Mouse (Mus musculus) limb, embryonic 11.5 days (tissue): ENCODE results near the gene Il9r. TPM values are rescaled to one million over a fixed set of nuclear protein-coding genes. Genes with fewer than 3 reads are reported as not detected.

Experiments
- ATAC-seq: fragments of 200-750 bp; cut with Nextera tagmentation; 2 replicates; pipeline ENCODE4 v1.8.0; 2017; ENCODE audit warnings: low read depth; ENCODE audit not compliant: insufficient number of reproducible peaks, low FRiP score, low TSS enrichment
- DNase-seq: peaks from one replicate; pipeline ENCODE4 v3.0.0-alpha.2; 2015; ENCODE audit warnings: low spot score
- H3K27ac ChIP-seq: fragments of 300-500 bp; sonication (generic); replicated peaks from 2 replicates; pipeline ENCODE4 v1.5.1; 2014; ENCODE audit warnings: low read depth, mild to moderate bottlenecking, low read length
- H3K27me3 ChIP-seq: fragments of 300-500 bp; sonication (generic); 2 replicates; pipeline ENCODE4 v1.6.1; 2014; ENCODE audit warnings: mild to moderate bottlenecking, low read length, mixed read lengths; ENCODE audit not compliant: control insufficient read depth, insufficient read depth
- H3K36me3 ChIP-seq: fragments of 300-500 bp; sonication (generic); 2 replicates; pipeline ENCODE4 v1.6.1; 2014; ENCODE audit warnings: mild to moderate bottlenecking, low read length, moderate library complexity, mixed read lengths; ENCODE audit not compliant: control insufficient read depth, insufficient read depth
- H3K4me1 ChIP-seq: fragments of 300-500 bp; sonication (generic); 2 replicates; pipeline ENCODE4 v1.6.1; 2014; ENCODE audit warnings: low read length, mixed read lengths; ENCODE audit not compliant: control insufficient read depth, insufficient read depth
- H3K4me2 ChIP-seq: fragments of 300-500 bp; sonication (generic); 2 replicates; pipeline ENCODE4 v1.6.1; 2014; ENCODE audit warnings: low read depth, mild to moderate bottlenecking, moderate library complexity; ENCODE audit not compliant: severe bottlenecking
- H3K4me3 ChIP-seq: fragments of 300-500 bp; sonication (generic); 2 replicates; pipeline ENCODE4 v1.5.1; 2014; ENCODE audit warnings: low read depth, low read length
- H3K9ac ChIP-seq: fragments of 300-500 bp; sonication (generic); 2 replicates; pipeline ENCODE4 v1.6.1; 2014; ENCODE audit warnings: mild to moderate bottlenecking, low read length
- H3K9me3 ChIP-seq: fragments of 300-500 bp; sonication (generic); 2 replicates; pipeline ENCODE4 v1.6.1; 2016; ENCODE audit warnings: low read length; ENCODE audit not compliant: control insufficient read depth
- WGBS: fragments of 180-500 bp; shearing (Covaris S2); extraction: QIAGEN DNeasy Blood & Tissue Kit; methylation state at CpG from one replicate; pipeline ENCODE4 v1.1.7; 2014; 5-methylcytosine and 5-hydroxymethylcytosine counted together
- polyA plus RNA-seq: library from polyadenylated mRNA; unstranded; fragments of >200 nt; fragmentation: Nextera tagmentation; extraction: Ambion mirVana; gene quantifications from 2 replicates; pipeline ENCODE4 v1.2.1, GENCODE M21; 2014

Gene Il9r
- polyA plus RNA-seq, 1 experiment from 2014 or later, result not detected

DNA sequence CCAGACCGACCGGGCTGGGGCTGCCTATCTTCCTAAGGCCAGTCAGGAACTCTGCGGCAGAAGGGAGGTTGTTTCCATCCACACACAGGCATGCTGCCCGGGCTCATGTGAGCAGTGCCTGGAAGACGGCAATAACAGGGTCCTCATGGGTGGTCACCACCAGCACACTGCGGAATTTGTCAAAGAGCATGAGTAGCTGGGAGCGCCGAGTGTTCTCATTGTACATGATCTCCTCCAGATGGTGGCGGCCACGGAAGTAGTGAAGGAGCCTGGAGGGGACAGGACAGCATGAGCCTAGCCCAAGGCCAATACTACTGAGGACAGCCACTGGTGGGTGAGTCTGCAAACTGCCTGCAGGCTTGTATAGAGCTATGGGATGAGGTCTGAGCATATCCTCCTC lies 32.8 kb upstream of the Il9r start:
- H3K9ac ChIP-seq, result no peak overlapping the region
- H3K4me3 ChIP-seq, result no peak overlapping the region
- ATAC-seq (0 out of 2 replicates have a peak, but pooled peaks have one; percentile 8), DNase-seq (peak; percentile 42)
- peaks cover 6% of the 10 kb centered on the region; the same call in 1 of the 2 replicates for H3K36me3 ChIP-seq
- no peaks in the 10 kb centered on the region for H3K4me1 ChIP-seq
- no peaks in the 10 kb centered on the region for H3K9me3 ChIP-seq
- no peak overlapping the region for H3K4me2 ChIP-seq
- WGBS, result 71% methylated on average over 10 of the region's 10 CpGs
- no peak overlapping the region for H3K27ac ChIP-seq
- H3K27me3 ChIP-seq, result no peaks in the 10 kb centered on the region

DNA sequence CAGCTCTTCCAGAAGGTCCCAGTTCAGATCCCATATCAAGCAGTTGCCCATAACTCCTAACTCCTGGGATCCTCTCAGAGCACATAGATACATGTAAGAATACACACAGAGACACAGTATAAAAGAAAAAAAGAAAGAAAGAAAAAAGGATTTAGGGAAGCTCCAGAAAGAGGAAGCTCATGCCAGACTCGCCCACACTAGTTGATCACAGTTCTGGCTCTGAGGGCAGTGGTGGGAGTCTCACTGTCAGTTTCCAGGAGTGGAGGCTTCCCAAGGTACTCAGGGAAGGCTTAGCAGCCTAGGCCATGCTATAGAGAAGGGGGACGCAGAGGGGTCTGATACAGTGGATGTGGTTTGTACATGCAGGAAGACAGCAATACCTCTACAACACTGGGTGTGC lies 31.0 kb upstream of the Il9r start:
- Histone ChIP-seq H3K9me3 (no peaks in the 10 kb centered on the region), H3K4me3 (no peak overlapping the region), H3K9ac (no peak overlapping the region), H3K4me1 (no peaks in the 10 kb centered on the region), H3K27me3 (no peaks in the 10 kb centered on the region), H3K36me3 (peaks cover 6% of the 10 kb centered on the region; the same call in 1 of the 2 replicates), H3K4me2 (no peak overlapping the region), H3K27ac (no peak overlapping the region)
- ATAC-seq, result no peak
- no peak for DNase-seq
- WGBS, result 91% methylated on average over 2 of the region's 2 CpGs

DNA sequence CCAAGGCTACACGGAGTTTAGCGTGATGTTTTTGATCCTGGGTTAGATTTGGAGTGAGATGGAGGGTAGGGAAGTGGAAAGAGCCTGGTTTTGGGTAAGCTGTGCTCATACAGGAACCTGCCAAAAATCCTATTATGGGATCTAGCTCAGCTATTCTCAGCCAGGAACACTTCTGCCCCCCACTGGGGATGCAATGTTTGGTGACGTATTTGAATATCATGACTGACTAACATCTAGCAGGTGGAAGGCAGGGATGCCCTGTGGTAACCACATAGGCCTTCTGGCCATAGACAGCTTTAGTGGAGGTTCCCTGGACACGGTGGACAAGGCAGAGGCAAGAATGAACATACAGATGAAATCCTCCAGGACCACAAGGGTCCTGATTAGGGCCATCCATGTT lies 30.1 kb upstream of the Il9r start:
- Histone ChIP-seq H3K4me1 (peaks cover 8% of the 10 kb centered on the region), H3K27me3 (no peaks in the 10 kb centered on the region), H3K9ac (no peak overlapping the region), H3K4me2 (no peak overlapping the region), H3K27ac (no peak overlapping the region), H3K9me3 (no peaks in the 10 kb centered on the region), H3K4me3 (no peak overlapping the region), H3K36me3 (peaks cover 6% of the 10 kb centered on the region; the same call in 1 of the 2 replicates)
- no peak for DNase-seq
- 89% methylated on average over 4 of the region's 4 CpGs for WGBS
- no peak for ATAC-seq

DNA sequence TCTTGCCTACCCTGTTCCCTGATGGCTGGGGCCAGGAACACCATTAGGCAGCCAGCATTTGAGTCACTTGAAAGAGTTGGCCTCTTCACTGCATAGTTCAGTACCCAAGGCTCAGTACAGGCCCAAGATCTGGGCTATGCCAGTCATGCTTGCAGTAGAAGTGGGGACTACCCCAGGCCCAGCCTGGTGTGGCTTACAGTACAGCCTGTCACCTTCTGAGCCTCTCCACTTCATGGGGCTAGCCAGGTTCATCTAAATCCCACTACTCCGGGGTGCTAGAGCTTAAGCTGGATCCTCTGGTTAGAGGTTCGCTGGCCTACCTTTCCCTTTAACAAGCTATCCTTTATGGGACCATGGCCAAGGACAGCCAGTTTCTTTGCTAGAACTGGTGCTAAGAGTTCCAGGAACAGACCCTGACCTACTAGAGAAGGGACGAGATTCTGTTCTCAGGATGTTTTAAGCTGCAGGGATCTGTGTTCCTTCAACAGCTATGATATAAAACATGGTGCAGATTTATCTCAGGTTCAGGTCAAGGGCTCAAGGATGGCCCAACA lies 28.3 kb upstream of the Il9r start:
- H3K4me1 ChIP-seq, result peaks cover 16% of the 10 kb centered on the region
- H3K9ac ChIP-seq, result no peak overlapping the region
- DNase-seq (no peak), ATAC-seq (no peak)
- H3K9me3 ChIP-seq, result no peaks in the 10 kb centered on the region
- H3K4me3 ChIP-seq, result no peak overlapping the region
- WGBS, result 93% methylated on average over 3 of the region's 3 CpGs
- H3K27me3 ChIP-seq, result no peaks in the 10 kb centered on the region
- peaks cover 6% of the 10 kb centered on the region; the same call in 1 of the 2 replicates for H3K36me3 ChIP-seq
- no peak overlapping the region for H3K27ac ChIP-seq
- H3K4me2 ChIP-seq, result no peak overlapping the region

DNA sequence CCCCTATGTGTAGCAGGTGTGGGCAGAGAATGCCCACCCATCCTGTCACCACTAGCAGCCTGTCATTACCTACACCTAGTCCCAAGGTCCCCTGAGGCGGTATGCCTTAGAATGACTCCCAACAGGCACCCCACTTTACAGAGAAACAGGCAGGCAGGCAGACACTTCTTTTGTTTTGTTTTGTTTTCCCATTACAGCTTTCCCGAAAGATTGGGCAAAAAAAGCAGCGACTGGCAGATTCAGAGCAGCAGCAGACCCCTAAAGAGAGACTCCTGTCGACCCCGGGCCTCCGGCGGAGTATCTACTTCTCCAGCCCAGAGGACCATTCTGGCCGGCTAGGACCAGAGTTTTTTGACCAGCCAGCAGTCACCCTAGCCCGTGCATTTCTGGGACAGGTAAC lies 27.5 kb upstream of the Il9r start:
- no peak overlapping the region for H3K9ac ChIP-seq
- H3K27ac ChIP-seq, result no peak overlapping the region
- no peak for DNase-seq
- no peak overlapping the region for H3K4me3 ChIP-seq
- H3K9me3 ChIP-seq, result no peaks in the 10 kb centered on the region
- peaks cover 5% of the 10 kb centered on the region; the same call in 1 of the 2 replicates for H3K36me3 ChIP-seq
- ATAC-seq, result no peak
- no peak overlapping the region for H3K4me2 ChIP-seq
- peaks cover 19% of the 10 kb centered on the region for H3K4me1 ChIP-seq
- H3K27me3 ChIP-seq, result no peaks in the 10 kb centered on the region
- 87% methylated on average over 9 of the region's 9 CpGs for WGBS

DNA sequence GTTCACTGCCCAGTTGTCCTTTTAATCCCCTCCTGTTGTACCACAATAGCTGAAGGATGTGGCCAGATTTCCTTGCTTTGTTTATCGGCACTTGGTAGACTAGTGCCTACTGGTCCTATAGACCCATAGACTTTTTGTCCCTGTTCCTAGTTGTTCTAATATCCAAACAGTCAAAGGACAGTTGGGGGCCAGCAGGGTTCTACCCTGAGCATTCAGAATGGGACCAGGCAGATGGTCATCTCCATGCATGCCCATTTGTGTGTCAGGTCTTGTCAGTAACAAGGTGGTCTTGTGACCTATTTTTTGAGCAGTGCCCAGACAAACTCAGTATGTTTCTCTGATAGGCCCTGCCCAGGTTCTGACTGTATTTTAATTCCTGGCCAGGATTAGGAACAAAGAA lies 27.0 kb upstream of the Il9r start:
- Histone ChIP-seq H3K4me2 (peak overlapping the region; percentile 62), H3K9me3 (no peaks in the 10 kb centered on the region), H3K27ac (no peak overlapping the region), H3K36me3 (peaks cover 3% of the 10 kb centered on the region; the same call in 1 of the 2 replicates), H3K9ac (peak overlapping the region; percentile 72), H3K4me1 (peaks cover 24% of the 10 kb centered on the region), H3K27me3 (no peaks in the 10 kb centered on the region), H3K4me3 (peak overlapping the region; percentile 51)
- ATAC-seq (no peak), DNase-seq (no peak)
- WGBS, result 66% methylated on average over 1 of the region's 1 CpGs

DNA sequence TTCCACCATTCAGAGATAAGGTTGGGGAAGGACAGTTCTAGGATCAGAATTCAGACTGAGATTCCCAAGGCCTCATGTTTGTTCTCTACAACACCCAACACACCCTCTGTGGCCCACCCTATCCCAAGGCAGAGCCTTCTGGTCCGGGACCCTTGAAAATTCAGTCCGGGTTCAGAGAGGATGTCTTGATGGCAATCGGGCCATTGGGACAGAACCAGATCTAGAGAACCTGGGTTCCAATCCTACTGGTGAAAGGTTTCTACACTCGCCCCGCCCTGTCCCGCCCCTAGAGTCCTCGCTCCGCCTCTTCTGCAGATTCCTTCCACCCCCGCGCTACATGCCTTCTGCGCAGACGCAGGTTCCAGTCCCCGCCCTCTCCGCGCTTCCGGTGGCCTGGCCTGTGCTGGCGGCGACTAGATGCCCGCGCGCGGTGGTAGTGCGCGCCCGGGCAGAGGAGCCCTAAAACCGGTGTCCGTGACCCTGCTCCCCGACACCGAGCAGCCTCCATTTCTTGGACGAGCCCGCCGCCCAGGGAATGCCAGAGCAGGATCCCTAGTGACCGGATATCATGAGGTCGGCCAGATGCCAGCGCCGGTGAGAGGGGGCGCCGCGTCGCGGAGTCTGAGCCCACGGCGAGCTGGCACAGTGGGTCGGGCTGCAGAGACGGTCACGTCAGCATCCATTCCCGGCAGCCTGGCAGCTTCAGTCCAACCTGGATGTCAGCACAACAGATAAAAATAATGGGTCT lies 26.2 kb upstream of the Il9r start, which contains the start of gene Mpg:
Gene Mpg, plus strand, starts transcription at position 382 of the 748 bp plus-strand sequence.
- Histone ChIP-seq H3K27ac (peak within 1 kb of the TSS; percentile 83), H3K4me1 (peaks cover 24% of the 10 kb centered on the region), H3K27me3 (no peaks in the 10 kb centered on the region), H3K4me3 (peak within 1 kb of the TSS; percentile 51), H3K4me2 (peak within 1 kb of the TSS; percentile 62), H3K36me3 (no peaks in the 10 kb centered on the region; the same call in 1 of the 2 replicates), H3K9me3 (no peaks in the 10 kb centered on the region), H3K9ac (peak within 1 kb of the TSS; percentile 72)
- ATAC-seq, result peak; percentile 73; the same call in 1 of the 2 replicates
- WGBS, result 4% methylated on average over 47 of the region's 47 CpGs
- peak; percentile 90 for DNase-seq

DNA sequence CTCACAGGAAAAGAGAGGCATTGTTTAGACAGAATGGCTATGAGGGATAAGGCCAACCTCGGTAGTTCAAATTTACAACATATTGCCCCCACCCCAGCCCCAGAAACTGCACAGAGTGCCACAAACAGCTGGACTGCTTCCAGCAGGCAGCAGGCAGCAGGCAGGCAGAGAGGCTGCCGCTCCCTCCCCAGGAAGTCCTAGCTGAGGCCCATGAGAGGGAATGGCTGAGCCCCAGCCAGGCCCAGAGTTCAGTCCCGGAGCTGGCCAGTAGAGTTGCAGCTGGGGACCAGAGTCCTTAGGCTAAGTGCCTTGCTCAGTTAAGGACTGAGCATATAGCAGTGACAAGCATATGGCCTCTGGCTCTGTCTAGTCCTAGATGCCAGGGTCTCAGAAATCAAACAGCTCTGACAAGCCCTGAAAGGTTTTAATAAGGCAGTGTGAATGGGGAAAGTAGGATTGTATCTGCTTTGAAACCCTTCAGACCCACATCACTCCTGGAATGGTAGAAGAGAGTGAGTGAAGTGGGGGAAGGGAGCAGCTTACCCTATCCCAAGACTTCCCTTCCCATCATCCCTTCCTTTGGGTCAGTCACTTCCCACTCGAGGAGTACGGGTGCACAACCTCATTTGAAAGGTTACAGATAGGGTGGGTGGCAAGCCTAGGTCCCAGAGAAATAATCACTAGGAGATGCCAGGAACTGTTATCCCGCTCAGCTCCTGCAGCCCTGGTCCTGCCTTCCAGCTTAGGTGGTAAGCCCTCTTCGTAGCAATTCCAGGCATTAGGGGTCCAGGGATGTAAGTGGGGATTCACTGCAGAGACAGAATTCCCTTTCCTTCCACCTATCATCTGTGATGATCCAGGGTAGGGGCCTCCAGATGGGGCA lies 25.4 kb upstream of the Il9r start:
- no peak overlapping the region for H3K4me3 ChIP-seq
- DNase-seq (peak; percentile 51), ATAC-seq (0 out of 2 replicates have a peak, but pooled peaks have one; percentile 17)
- peak overlapping the region; percentile 83 for H3K27ac ChIP-seq
- H3K9ac ChIP-seq, result no peak overlapping the region
- no peak overlapping the region; the same call in 1 of the 2 replicates for H3K4me2 ChIP-seq
- WGBS, result 49% methylated on average over 7 of the region's 7 CpGs
- peaks cover 32% of the 10 kb centered on the region for H3K4me1 ChIP-seq
- no peaks in the 10 kb centered on the region; the same call in 1 of the 2 replicates for H3K36me3 ChIP-seq
- H3K27me3 ChIP-seq, result no peaks in the 10 kb centered on the region
- no peaks in the 10 kb centered on the region for H3K9me3 ChIP-seq
